ENCODE assay signal across 24 mouse cellular contexts in the genomic region with DNA sequence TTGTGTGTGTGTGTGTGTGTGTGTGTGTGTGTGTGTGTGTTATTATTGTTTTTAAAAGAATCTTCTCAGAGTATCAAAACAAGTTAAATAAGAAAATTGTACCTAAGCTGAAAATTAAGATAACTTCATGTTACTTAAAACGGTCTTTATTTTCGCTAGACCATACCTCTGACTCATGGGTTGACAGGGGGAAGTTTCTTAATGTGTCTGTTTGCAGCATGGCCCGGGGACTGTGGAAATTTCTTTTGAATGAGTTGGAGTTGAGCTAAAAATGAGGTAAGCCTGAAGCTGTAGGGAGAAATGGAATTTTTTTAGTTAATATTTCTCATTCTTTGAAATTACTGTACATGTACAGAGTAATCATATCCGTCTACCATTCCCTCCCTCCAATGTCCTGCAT. TPM values are rescaled to one million over a fixed set of nuclear protein-coding genes. Genes with fewer than 3 reads are reported as not detected.
DNase-seq lines count a peak whose midpoint lies in the region; ATAC-seq lines count a peak whose summit lies in the region.
"Had no signal": no experiment of that assay in that cellular context is flagged by ENCODE, and none has a peak within 500 bp of the region (broad histone marks: within the 10 kb centered on the region; RNA-seq: fewer than 3 reads in every experiment).

No protein-coding gene starts in this region.

- H3K9me3 ChIP-seq in midbrain, embryonic 11.5 days (ENCODE audit: control insufficient read depth, low read length) = no peaks in the 10 kb centered on the region
- no peaks in the 10 kb centered on the region for H3K9me3 ChIP-seq in midbrain, embryonic 14.5 days (ENCODE audit: control insufficient read depth, low read length)
- H3K9me3 ChIP-seq: embryonic facial prominence, embryonic 12.5 days; forebrain, embryonic 12.5 days; hindbrain, embryonic 10.5 days; liver, embryonic 15.5 days; midbrain, embryonic 12.5 days; neural tube, embryonic 15.5 days had no signal

- no peak overlapping the region for H3K4me2 ChIP-seq in midbrain, embryonic 11.5 days
- H3K4me2 ChIP-seq in midbrain, embryonic 14.5 days (ENCODE audit: low read length) = no peak overlapping the region
- H3K4me2 ChIP-seq: embryonic facial prominence, embryonic 12.5 days; forebrain, embryonic 12.5 days; liver, embryonic 15.5 days; lung, embryonic 14.5 days; midbrain, embryonic 12.5 days; neural tube, embryonic 15.5 days had no signal

- no peak overlapping the region for H3K4me3 ChIP-seq in midbrain, embryonic 11.5 days (ENCODE audit: low read depth, low read length)
- H3K4me3 ChIP-seq in midbrain, embryonic 14.5 days (replicated peaks; ENCODE audit: low read depth, low read length) = no peak overlapping the region
- H3K4me3 ChIP-seq: embryonic facial prominence, embryonic 12.5 days; forebrain, embryonic 12.5 days; hindbrain, embryonic 10.5 days; liver, embryonic 15.5 days; midbrain, embryonic 12.5 days; neural tube, embryonic 15.5 days had no signal

- H3K4me1 ChIP-seq in midbrain, embryonic 11.5 days (ENCODE audit: control insufficient read depth, insufficient read depth, low read length) = no peaks in the 10 kb centered on the region
- H3K4me1 ChIP-seq in midbrain, embryonic 14.5 days (ENCODE audit: control insufficient read depth, insufficient read depth, low read length) = no peaks in the 10 kb centered on the region
- H3K4me1 ChIP-seq: embryonic facial prominence, embryonic 12.5 days; forebrain, embryonic 12.5 days; hindbrain, embryonic 10.5 days; liver, embryonic 15.5 days; midbrain, embryonic 12.5 days had no signal

- H3K27ac ChIP-seq in midbrain, embryonic 11.5 days (ENCODE audit: low read depth, low read length) = no peak overlapping the region
- no peak overlapping the region for H3K27ac ChIP-seq in midbrain, embryonic 14.5 days (replicated peaks; ENCODE audit: low read depth, low read length)
- H3K27ac ChIP-seq: embryonic facial prominence, embryonic 12.5 days; forebrain, embryonic 12.5 days; hindbrain, embryonic 10.5 days; kidney, postnatal 0 days; liver, embryonic 15.5 days; midbrain, embryonic 12.5 days; neural tube, embryonic 15.5 days had no signal

- 92% methylated on average over 4 of the region's 4 CpGs for WGBS in midbrain, embryonic 11.5 days
- WGBS in midbrain, embryonic 14.5 days = 92% methylated on average over 4 of the region's 4 CpGs

- H3K27me3 ChIP-seq in midbrain, embryonic 11.5 days (ENCODE audit: control insufficient read depth, insufficient read depth, low read length) = no peaks in the 10 kb centered on the region
- no peaks in the 10 kb centered on the region for H3K27me3 ChIP-seq in midbrain, embryonic 14.5 days (ENCODE audit: control insufficient read depth, insufficient read depth, low read length)
- H3K27me3 ChIP-seq: embryonic facial prominence, embryonic 12.5 days; forebrain, embryonic 12.5 days; liver, embryonic 15.5 days; midbrain, embryonic 12.5 days; neural tube, embryonic 15.5 days had no signal

- no peaks in the 10 kb centered on the region for H3K36me3 ChIP-seq in midbrain, embryonic 11.5 days (ENCODE audit: control insufficient read depth, insufficient read depth, low read length)
- H3K36me3 ChIP-seq in midbrain, embryonic 14.5 days (ENCODE audit: control insufficient read depth, insufficient read depth, low read length) = no peaks in the 10 kb centered on the region
- H3K36me3 ChIP-seq: embryonic facial prominence, embryonic 12.5 days; forebrain, embryonic 12.5 days; hindbrain, embryonic 10.5 days; liver, embryonic 15.5 days; midbrain, embryonic 12.5 days; neural tube, embryonic 15.5 days had no signal

- peak; percentile 53 for DNase-seq in midbrain, embryonic 11.5 days (ENCODE audit: low spot score, missing footprints)
- no peak for DNase-seq in midbrain, embryonic 14.5 days
- DNase-seq in NIH3T3 (ENCODE audit: low read depth) = peak; percentile 78
- no peak for DNase-seq in liver
- no peak for DNase-seq in ovary, postnatal 36 days (ENCODE audit: low spot score)
- no peak for DNase-seq in heart, adult 8-10 months (ENCODE audit: low spot score)
- DNase-seq: forebrain, postnatal 0 days; heart, postnatal 14 days; kidney, postnatal 4 days; layer of hippocampus, postnatal 36 days; lung, embryonic 14.5 days; lung, postnatal 14 days; spleen, adult 18-20 months; thymus, postnatal 25 days had no signal

- ATAC-seq in midbrain, embryonic 11.5 days (ENCODE audit: low FRiP score) = no peak
- no peak for ATAC-seq in midbrain, embryonic 14.5 days (ENCODE audit: low FRiP score, low TSS enrichment)
- peak; percentile 50; the same call in 1 of the 2 replicates for ATAC-seq in granulocyte monocyte progenitor cell, adult 5-6 weeks (replicated peaks; ENCODE audit: poor library complexity, severe bottlenecking)
- ATAC-seq: activated CD4-positive, CD25-positive, alpha-beta regulatory T cell, adult 4 months; forebrain, postnatal 0 days; hindbrain, embryonic 16.5 days had no signal

- no peak overlapping the region for H3K9ac ChIP-seq in midbrain, embryonic 11.5 days (ENCODE audit: low read length)
- H3K9ac ChIP-seq in midbrain, embryonic 14.5 days (replicated peaks; ENCODE audit: low read length) = no peak overlapping the region
- H3K9ac ChIP-seq: embryonic facial prominence, embryonic 12.5 days; forebrain, embryonic 12.5 days; forebrain, postnatal 0 days; liver, embryonic 15.5 days; lung, embryonic 14.5 days; midbrain, embryonic 12.5 days; neural tube, embryonic 15.5 days had no signal

RNA-seq across cellular contexts. Expression of a gene that starts 42.5 kb away (rescaled TPM):
- polyA plus RNA-seq in midbrain, embryonic 11.5 days (2014; fragmentation: Nextera tagmentation; extraction: Ambion mirVana) = 1.7 and 1.9 TPM in 2 replicates
- polyA plus RNA-seq in midbrain, embryonic 14.5 days (2014; fragmentation: Nextera tagmentation; extraction: Ambion mirVana) = 4.1 and 4.3 TPM in 2 replicates
- total RNA-seq in granulocyte monocyte progenitor cell, adult 5-6 weeks (2014; fragmentation: Nextera tagmentation) = not detected in 2 replicates
- total RNA-seq in granulocyte monocyte progenitor cell, adult 5-6 weeks (2017) = not detected in 2 replicates
- 1 to 10 TPM in 3 of 4 experiments, under 1 TPM in 1; 0.97 to 1.4 (median 1.2) TPM for total RNA-seq in heart, adult 8-10 months (2022)

RNA-seq across cellular contexts. Expression of a gene that starts 57.4 kb away (rescaled TPM):
- polyA plus RNA-seq in midbrain, embryonic 11.5 days (2014; fragmentation: Nextera tagmentation; extraction: Ambion mirVana) = 2.5 and 4.2 TPM in 2 replicates
- polyA plus RNA-seq in midbrain, embryonic 14.5 days (2014; fragmentation: Nextera tagmentation; extraction: Ambion mirVana) = 1.5 and 1.8 TPM in 2 replicates
- 7.2 and 10.9 TPM in 2 replicates for total RNA-seq in granulocyte monocyte progenitor cell, adult 5-6 weeks (2014; fragmentation: Nextera tagmentation)
- total RNA-seq in granulocyte monocyte progenitor cell, adult 5-6 weeks (2017) = 15.6 and 20.8 TPM in 2 replicates
- total RNA-seq in heart, adult 8-10 months (2022) = 10 to 100 TPM in 3 of 4 experiments, 1 to 10 TPM in 1; 9.1 to 14.4 (median 14.1) TPM

Comparison
In these comparisons a context has a peak if more than half of its experiments do, and no peak if none do; other contexts are left out.
1. DNase-seq: peak in midbrain, embryonic 11.5 days (single experiment) and NIH3T3 (single experiment); none in midbrain, embryonic 14.5 days (single experiment), liver (single experiment), ovary, postnatal 36 days (single experiment) and heart, adult 8-10 months (single experiment).